Mouse (Mus musculus) B cell, adult (primary cell): ENCODE measurements around the gene Gm21972. TPM values are rescaled to one million over a fixed set of nuclear protein-coding genes. Genes with fewer than 3 reads are reported as not detected.

Experiments used
- total RNA-seq: library from RNA; stranded (reverse); gene quantifications from 4 replicates; pipeline ENCODE4 v1.2.4, GENCODE M21; 2023; ENCODE audit not compliant: inconsistent age

The Gm21972 gene
- 0.96 TPM in 1 of 4 replicates, not detected in the others for total RNA-seq

GRCm38 (mm10) chr1:86133337-86133736 lies at the start of gene Gm21972:
Gm21972 (plus strand) TSS chr1:86133637.

GRCm38 (mm10) chr1:86111779-86112178 lies 21.7 kb upstream of the Gm21972 start, which contains the start of gene Htr2b:
Htr2b (minus strand) TSS chr1:86111970.

GRCm38 (mm10) chr1:86154133-86154823 lies 20.8 kb downstream of the Gm21972 start, which contains the start of gene Armc9:
Armc9 (plus strand) TSS chr1:86154780.

Other genes starting within 250 kb of the Gm21972 start
- 19.3 to 26.7 TPM (median 22.2 TPM) in 4 replicates for gene Itm2c, start 239.4 kb upstream of the Gm21972 start, total RNA-seq
- gene 4933407L21Rik, start 205.2 kb upstream of the Gm21972 start, total RNA-seq, result 0.48 to 0.96 TPM in 2 of 4 replicates, not detected in the others
- gene Gpr55, start 172.6 kb upstream of the Gm21972 start, total RNA-seq, result 3.5 to 4.2 TPM (median 3.7 TPM) in 4 replicates
- not detected in 4 replicates for gene Spata3, start 116.8 kb upstream of the Gm21972 start, total RNA-seq
- 0.15 TPM in 1 of 4 replicates, not detected in the others for gene 2810459M11Rik, start 87.8 kb upstream of the Gm21972 start, total RNA-seq
- gene Psmd1, start 69.2 kb upstream of the Gm21972 start, total RNA-seq, result 52.7 to 64.9 TPM (median 58.4 TPM) in 4 replicates
- gene Htr2b, start 21.7 kb upstream of the Gm21972 start, total RNA-seq, result not detected in 4 replicates
- gene Armc9, start 21.1 kb downstream of the Gm21972 start, total RNA-seq, result 6.3 to 8.1 TPM (median 6.6 TPM) in 4 replicates
- gene B3gnt7, start 169.2 kb downstream of the Gm21972 start, total RNA-seq, result 23.8 to 31.4 TPM (median 28.3 TPM) in 4 replicates
- 528 to 575 TPM (median 550 TPM) in 4 replicates for gene Ncl, start 225.8 kb downstream of the Gm21972 start, total RNA-seq